Mouse (Mus musculus): ENCODE data around the gene Tyk2.
A peak's percentile ranks its signal among the peaks of the same experiment; 100 is the strongest.

Tyk2 gene

GRCm38 (mm10) chr9:21107607-21108237 lies 23.3 kb downstream of the Tyk2 start:
- no peak for DNase-seq (ENCODE audit: low spot score)

GRCm38 (mm10) chr9:21105760-21106564 lies 25.1 kb downstream of the Tyk2 start:
- DNase-seq (ENCODE audit: low spot score): no peak

DNA sequence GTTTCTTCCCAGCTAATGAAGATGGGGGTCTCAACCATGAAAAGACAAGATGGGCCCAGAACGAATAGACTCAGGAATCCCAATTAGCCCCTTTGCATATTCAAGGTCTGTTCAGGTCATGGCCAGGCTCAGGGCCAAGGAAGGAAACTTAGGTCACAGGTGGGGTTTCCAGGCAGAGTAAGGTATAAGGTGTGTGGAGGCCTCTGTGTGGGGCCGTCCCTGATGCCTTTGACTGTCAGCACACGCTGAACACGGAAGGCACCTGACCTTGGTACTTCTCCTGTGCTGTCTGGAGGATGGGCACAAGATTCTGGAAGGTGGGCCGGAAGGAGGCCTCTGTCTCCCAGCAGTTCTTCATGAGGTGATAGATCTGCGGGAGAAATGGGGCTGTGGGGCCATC lies 26.2 kb downstream of the Tyk2 start:
- no peak for DNase-seq (ENCODE audit: low spot score)

- no peak for DNase-seq (ENCODE audit: low spot score)
These were observed 29.0 kb downstream of the Tyk2 start for GRCm38 (mm10) chr9:21102076-21102475.

- no peak for DNase-seq (ENCODE audit: low spot score)
These were observed 30.4 kb downstream of the Tyk2 start for GRCm38 (mm10) chr9:21100447-21101161.

GRCm38 (mm10) chr9:21097793-21098192 lies 33.2 kb downstream of the Tyk2 start:
- DNase-seq (ENCODE audit: low spot score): no peak

GRCm38 (mm10) chr9:21095958-21096357 lies 35.1 kb downstream of the Tyk2 start:
- DNase-seq (ENCODE audit: low spot score): no peak

GRCm38 (mm10) chr9:21093423-21093822 lies 37.6 kb downstream of the Tyk2 start:
- DNase-seq (ENCODE audit: low spot score): no peak

DNA sequence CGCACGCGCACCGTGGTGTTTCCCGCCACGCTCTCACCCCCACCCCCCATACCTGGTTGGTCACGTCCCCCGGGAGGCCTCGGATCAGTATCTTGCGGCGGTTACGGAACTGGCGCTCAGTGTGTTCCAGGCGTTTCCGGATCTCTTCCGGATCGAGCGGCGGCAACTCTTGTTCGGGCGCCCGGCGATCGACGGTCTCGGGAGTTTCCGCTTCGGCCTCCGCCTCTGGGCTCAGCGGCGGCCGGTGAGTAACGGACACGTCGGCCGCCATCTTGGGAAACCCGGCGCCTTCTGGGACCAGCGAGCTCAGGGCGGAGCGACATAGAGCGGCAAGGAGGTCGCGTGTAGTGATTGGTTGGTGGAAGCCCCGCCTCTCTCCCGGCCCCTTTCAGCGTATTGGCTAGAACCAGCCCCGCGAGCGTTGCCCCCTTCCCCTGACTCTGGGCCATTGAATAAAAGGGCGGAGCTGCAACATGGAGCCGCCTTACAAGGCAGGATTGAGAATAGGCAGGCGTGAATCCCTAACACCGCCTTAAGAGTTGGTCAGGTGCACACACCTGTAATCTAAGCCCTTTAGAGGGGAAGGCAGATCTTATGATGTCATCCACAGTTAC lies 39.2 kb downstream of the Tyk2 start, which contains the start of the genes Gm38431 and Raver1:
Gene Gm38431 (minus strand): TSS at position 291 of the 614 bp plus-strand sequence.
Gene Raver1 (minus strand): TSS at position 302 of the 614 bp plus-strand sequence.
- DNase-seq (ENCODE audit: low spot score): peak; percentile 99

GRCm38 (mm10) chr9:21090972-21091706 lies 39.9 kb downstream of the Tyk2 start:
- DNase-seq (ENCODE audit: low spot score): peak; percentile 52

DNA sequence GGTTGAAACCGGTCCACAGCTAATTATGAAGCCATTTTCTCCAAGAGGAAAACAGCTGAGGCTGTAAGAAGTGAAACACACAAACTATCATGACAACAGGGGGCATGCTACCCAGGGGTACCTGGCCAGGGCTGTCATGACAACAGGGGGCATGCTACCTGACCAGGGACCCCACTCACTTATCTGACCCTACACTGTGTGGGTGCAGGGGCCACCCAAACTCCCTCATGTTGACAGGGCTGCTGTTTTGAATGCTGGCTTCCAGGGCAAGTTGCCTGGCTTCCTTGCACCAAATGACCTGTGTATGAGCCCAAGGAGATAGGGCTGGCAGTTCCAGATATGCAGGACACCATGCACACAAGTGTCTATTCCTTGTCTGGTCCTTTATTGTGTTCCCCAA lies 40.5 kb downstream of the Tyk2 start:
- DNase-seq (ENCODE audit: low spot score): no peak

GRCm38 (mm10) chr9:21083324-21083723 lies 47.7 kb downstream of the Tyk2 start:
- no peak for DNase-seq (ENCODE audit: low spot score)

DNA sequence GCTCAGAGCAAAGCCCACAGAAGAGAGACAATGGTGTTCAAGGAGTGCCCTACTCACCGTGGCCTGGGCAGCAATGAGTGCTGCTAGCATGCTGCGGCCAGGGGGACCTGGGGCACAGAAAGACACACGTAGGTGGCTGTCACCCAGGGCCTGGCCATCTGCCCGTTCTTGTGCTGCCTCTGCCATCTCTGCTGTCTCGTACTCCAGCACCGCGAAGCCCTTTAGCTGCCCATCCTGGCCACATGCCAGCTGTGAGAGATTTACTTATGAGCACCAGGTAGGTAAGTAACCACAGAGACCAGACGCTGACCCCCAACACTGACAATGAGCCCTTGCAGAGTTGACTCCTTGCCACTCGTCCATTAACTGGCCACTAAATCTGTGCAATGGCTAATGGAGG lies 49.9 kb downstream of the Tyk2 start:
- no peak for DNase-seq (ENCODE audit: low spot score)

GRCm38 (mm10) chr9:21075625-21076024 lies 55.4 kb downstream of the Tyk2 start:
- no peak for DNase-seq (ENCODE audit: low spot score)

DNA sequence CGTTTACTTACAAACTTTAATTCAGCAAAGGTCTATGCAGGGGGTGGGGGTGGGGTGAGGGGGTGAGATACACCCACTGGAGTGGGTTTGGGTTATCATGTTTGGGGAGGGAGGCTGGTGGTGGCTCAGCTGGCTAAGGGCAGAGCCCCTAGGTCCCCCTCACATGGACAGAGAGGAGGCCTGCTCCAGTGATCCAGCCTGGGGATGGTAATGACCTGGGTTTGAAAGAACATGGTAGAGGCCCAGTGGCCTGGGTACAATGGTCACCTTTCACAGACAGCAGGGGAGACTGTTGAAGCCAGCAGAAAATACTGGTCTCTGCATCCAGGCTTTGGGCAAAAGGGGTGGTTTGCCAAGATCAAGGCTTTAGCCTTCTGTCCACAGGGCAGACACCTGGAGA lies 56.9 kb downstream of the Tyk2 start:
- no peak for DNase-seq (ENCODE audit: low spot score)

DNA sequence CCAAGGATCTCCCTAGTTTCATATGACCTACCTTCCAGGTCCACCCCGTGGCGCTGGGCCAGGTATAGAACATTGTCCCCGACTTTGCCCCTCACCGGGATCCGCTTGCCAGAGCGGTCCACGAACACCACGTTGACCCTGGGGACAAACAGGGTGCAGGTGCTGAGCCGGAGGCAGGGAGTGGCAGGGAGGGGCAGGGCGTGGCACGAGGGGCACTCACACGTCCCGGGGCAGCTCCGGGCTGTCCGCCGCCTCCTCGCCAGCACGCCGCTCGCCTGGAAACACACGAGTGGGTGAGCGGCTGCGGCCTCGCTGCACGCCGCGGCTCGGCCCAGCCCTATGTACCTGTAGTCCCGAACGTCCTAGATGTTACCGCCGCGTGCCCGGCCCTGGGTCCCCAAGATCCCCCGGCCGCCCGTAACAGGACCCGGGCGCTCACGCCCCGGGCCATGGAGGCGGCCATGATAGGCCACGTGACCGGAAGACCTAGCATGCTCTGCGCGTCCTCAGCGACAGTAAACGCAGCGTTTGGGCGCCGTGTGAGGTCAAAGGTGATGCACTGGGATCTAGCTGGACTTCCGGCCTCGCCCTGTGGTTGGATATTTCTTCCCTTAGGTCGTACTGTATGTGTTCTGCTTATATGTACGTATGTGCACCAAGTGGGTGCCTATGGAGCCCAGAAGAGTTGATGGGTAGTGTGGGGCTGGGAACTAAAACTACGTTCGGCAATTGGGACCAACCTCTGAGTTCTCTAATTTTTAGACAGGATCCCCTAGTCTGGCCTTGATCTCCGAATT lies 57.8 kb downstream of the Tyk2 start, which contains the start of the genes Gm49373 and Fdx1l:
Gene Gm49373 (minus strand): TSS at position 53 of the 797 bp plus-strand sequence.
Gene Fdx1l (minus strand): TSS at position 571 of the 797 bp plus-strand sequence.
- DNase-seq (ENCODE audit: low spot score): peak; percentile 98

DNA sequence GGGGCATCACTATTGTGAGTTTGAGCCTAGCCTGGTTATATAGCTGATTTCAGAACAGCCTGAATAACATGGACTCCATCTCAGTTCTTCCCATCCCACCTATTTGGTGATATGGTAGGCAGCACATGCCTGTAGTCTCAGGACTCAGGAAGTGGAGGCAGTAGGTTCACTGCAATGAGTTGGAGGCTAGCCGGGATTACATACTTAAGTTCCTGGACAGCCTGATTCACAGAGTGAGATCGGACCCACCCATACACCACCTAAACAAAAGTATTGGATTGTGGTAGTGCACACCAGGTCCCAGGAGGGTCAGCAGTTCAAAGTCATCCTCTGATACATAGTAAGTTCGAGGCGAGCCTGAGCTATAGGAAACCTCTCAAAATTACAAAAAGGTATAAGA lies 58.4 kb downstream of the Tyk2 start:
- DNase-seq (ENCODE audit: low spot score): peak; percentile 9

DNA sequence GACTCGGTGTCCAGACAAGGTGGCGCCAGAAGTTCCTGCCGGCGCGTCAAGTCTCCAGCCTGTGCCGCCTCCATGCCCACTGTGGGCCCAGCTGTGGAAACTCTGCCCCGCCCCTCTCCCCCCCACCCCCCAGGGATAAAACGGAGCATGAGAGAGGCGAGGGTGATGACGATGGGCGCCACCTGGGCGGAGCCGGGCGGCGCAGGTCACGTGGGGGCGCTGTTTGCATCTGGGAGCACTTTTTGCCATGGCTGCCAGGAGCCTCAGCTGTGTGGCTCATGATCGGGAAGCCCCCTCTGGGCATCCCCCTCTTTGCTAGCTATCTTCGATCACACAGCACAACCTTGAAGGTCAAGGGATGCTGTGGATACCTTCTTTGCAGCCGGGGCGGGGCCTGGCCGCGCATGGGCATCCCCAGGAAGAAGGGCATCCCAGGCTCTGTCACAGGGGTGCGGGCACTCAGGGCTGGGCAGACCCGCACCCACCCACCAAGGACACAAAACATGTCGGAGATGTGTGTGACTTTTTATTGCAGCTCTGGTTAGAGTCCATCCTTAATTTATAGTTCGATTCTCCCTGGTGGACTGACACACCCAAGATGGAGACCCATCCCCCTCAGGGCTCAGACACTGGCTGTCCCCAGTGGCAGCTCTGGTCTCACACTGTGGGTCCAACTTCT lies 63.9 kb downstream of the Tyk2 start, which contains the start of gene Zglp1:
Gene Zglp1 (minus strand): TSS at position 88 of the 679 bp plus-strand sequence.
- DNase-seq (ENCODE audit: low spot score): no peak

DNA sequence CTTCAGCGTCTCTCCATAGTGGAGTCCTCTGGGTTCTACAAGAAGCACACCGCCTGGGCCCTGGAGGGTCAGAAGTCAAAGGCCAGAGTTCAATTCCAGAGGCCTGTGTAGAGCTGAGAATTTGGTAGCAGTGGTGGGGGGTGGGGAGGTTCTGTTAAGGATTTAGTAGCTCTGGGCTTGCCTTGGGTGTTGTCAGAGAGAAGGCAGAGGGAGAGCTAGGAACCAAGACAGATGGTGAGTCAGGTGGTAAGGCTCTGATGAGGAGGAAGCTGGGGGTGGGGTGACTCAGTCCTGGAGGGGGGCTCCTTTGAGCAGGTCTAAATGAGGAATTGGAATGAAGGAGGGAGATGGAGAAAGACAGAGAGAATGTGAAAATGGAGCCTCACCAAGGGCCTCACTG lies 68.1 kb downstream of the Tyk2 start:
- no peak for DNase-seq (ENCODE audit: low spot score)
